Mouse (Mus musculus) kidney, embryonic 15.5 days (tissue): ENCODE measurements around the gene 2010111I01Rik. TPM values are rescaled to one million over a fixed set of nuclear protein-coding genes. Genes with fewer than 3 reads are reported as not detected.

Experiments
- ATAC-seq: fragments of 200-750 bp; cut with Nextera tagmentation; replicated peaks from 2 replicates; pipeline ENCODE4 v1.8.0; 2017; ENCODE audit warnings: moderate TSS enrichment; ENCODE audit not compliant: low FRiP score
- H3K27ac ChIP-seq: fragments of 300-500 bp; sonication (generic); 2 replicates; pipeline ENCODE4 v1.5.1; 2015; ENCODE audit warnings: mild to moderate bottlenecking, inconsistent platforms
- H3K27me3 ChIP-seq: fragments of 300-500 bp; sonication (generic); 2 replicates; pipeline ENCODE4 v1.6.1; 2015; ENCODE audit warnings: inconsistent platforms
- H3K36me3 ChIP-seq: fragments of 300-500 bp; sonication (generic); 2 replicates; pipeline ENCODE4 v1.6.1; 2015; ENCODE audit warnings: inconsistent platforms
- H3K4me1 ChIP-seq: fragments of 300-500 bp; sonication (generic); 2 replicates; pipeline ENCODE4 v1.6.1; 2015; ENCODE audit warnings: inconsistent platforms
- H3K4me2 ChIP-seq: fragments of 300-500 bp; sonication (generic); 2 replicates; pipeline ENCODE4 v1.6.1; 2015; ENCODE audit warnings: moderate library complexity, mild to moderate bottlenecking, inconsistent platforms
- H3K4me3 ChIP-seq: fragments of 300-500 bp; sonication (generic); replicated peaks from 2 replicates; pipeline ENCODE4 v1.5.1; 2015; ENCODE audit warnings: mild to moderate bottlenecking, inconsistent platforms
- H3K9ac ChIP-seq: fragments of 300-500 bp; sonication (generic); 2 replicates; pipeline ENCODE4 v1.6.1; 2015; ENCODE audit warnings: mild to moderate bottlenecking, inconsistent platforms
- H3K9me3 ChIP-seq: fragments of 300-500 bp; sonication (generic); replicated peaks from 2 replicates; pipeline ENCODE4 v1.6.1; 2016; ENCODE audit warnings: inconsistent platforms
- WGBS: fragments of 180-500 bp; shearing (Covaris S2); methylation state at CpG from one replicate; pipeline ENCODE4 v1.1.7; 2015; ENCODE audit warnings: mixed read lengths; 5-methylcytosine and 5-hydroxymethylcytosine counted together
- polyA plus RNA-seq: library from polyadenylated mRNA; unstranded; fragments of >200 nt; fragmentation: Nextera tagmentation; extraction: Ambion mirVana; gene quantifications from 2 replicates; pipeline ENCODE4 v1.2.1, GENCODE M21; 2015

Gene 2010111I01Rik
- polyA plus RNA-seq, 1 experiment from 2014 or later = 128 TPM

- 86% methylated on average over 4 of the region's 4 CpGs for WGBS
- no peak overlapping the region for H3K27ac ChIP-seq
- no peak overlapping the region for H3K4me3 ChIP-seq
- H3K36me3 ChIP-seq = no peaks in the 10 kb centered on the region
- H3K9ac ChIP-seq = no peak overlapping the region
- no peaks in the 10 kb centered on the region for H3K9me3 ChIP-seq
- H3K4me1 ChIP-seq = peaks cover 18% of the 10 kb centered on the region
- no peaks in the 10 kb centered on the region for H3K27me3 ChIP-seq
- ATAC-seq = no peak
- no peak overlapping the region for H3K4me2 ChIP-seq
These were observed 211.4 kb downstream of the 2010111I01Rik start for GRCm38 (mm10) chr13:63176131-63176530.

GRCm38 (mm10) chr13:63177232-63177631 is 212.5 kb downstream of the 2010111I01Rik start:
- no peak for ATAC-seq
- no peaks in the 10 kb centered on the region for H3K9me3 ChIP-seq
- no peak overlapping the region for H3K9ac ChIP-seq
- H3K27ac ChIP-seq = no peak overlapping the region
- no peaks in the 10 kb centered on the region for H3K27me3 ChIP-seq
- 93% methylated on average over 4 of the region's 4 CpGs for WGBS
- no peak overlapping the region for H3K4me2 ChIP-seq
- H3K36me3 ChIP-seq = no peaks in the 10 kb centered on the region
- H3K4me3 ChIP-seq = no peak overlapping the region
- H3K4me1 ChIP-seq = peaks cover 8% of the 10 kb centered on the region

DNA sequence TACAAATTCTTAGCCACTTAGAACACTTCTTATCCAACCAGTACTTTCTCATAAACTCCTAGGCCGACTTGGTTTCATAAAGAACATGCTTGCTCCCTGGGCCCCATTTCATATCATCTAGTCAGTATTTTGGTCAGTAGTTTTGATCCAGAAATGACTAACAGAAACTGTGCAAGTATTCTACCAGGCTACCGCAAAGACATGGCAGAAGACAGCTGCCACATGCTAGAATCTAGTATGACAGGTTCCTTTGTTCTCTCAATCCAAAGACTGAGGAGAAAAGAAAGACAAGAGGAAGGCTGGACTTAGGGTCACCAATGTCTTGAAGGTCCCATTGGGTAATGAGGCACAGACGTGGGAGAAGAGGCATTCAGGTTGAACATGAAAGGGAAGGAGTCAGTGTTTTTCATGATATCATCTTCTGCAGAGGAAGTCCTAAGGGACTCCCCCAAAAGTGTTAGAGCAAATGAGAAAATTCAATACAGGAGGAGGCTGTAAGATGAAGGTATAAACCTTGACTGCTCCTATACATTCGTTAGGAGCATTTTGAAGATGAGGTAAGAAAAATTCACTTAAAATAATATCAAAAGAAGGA is 216.0 kb downstream of the 2010111I01Rik start:
- peaks cover 13% of the 10 kb centered on the region for H3K4me1 ChIP-seq
- no peaks in the 10 kb centered on the region for H3K27me3 ChIP-seq
- H3K4me3 ChIP-seq = no peak overlapping the region
- no peak overlapping the region for H3K9ac ChIP-seq
- no peak overlapping the region for H3K4me2 ChIP-seq
- no peaks in the 10 kb centered on the region for H3K36me3 ChIP-seq
- no peak for ATAC-seq
- 68% methylated on average over 4 of the region's 4 CpGs for WGBS
- no peak overlapping the region for H3K27ac ChIP-seq
- no peaks in the 10 kb centered on the region for H3K9me3 ChIP-seq

- Histone ChIP-seq H3K27me3 (no peaks in the 10 kb centered on the region), H3K9me3 (no peaks in the 10 kb centered on the region), H3K9ac (no peak overlapping the region), H3K4me2 (no peak overlapping the region), H3K27ac (no peak overlapping the region), H3K36me3 (no peaks in the 10 kb centered on the region), H3K4me3 (no peak overlapping the region), H3K4me1 (peaks cover 44% of the 10 kb centered on the region)
- 46% methylated on average over 6 of the region's 6 CpGs for WGBS
- no peak for ATAC-seq
These were observed 220.3 kb downstream of the 2010111I01Rik start for GRCm38 (mm10) chr13:63184946-63185345.

DNA sequence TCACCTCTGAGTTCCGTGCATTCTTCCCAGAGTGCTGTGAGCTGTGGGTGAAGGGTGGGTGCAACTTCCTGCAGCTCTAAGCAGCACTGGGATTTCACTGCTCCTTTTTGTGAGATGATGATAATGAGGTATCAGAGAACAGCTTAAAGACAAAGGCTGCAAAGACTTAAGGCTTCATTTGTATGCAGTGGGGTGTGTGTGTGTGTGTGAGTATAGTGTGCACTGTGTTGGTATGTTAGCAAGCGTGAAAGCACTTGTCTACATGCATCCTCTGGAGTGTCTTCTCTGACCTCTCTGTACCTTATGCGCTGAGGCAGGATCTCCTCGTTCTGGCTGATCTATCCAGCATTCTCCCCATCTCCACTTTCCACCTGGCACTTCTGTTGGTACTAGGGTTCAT is 221.5 kb downstream of the 2010111I01Rik start:
- no peak overlapping the region for H3K4me3 ChIP-seq
- H3K27me3 ChIP-seq = no peaks in the 10 kb centered on the region
- 72% methylated on average over 4 of the region's 4 CpGs for WGBS
- H3K36me3 ChIP-seq = no peaks in the 10 kb centered on the region
- H3K9me3 ChIP-seq = no peaks in the 10 kb centered on the region
- H3K9ac ChIP-seq = no peak overlapping the region
- no peak overlapping the region for H3K4me2 ChIP-seq
- no peak for ATAC-seq
- peaks cover 44% of the 10 kb centered on the region for H3K4me1 ChIP-seq
- H3K27ac ChIP-seq = peak overlapping the region; percentile 86

- Histone ChIP-seq H3K27me3 (no peaks in the 10 kb centered on the region), H3K36me3 (no peaks in the 10 kb centered on the region), H3K4me3 (no peak overlapping the region), H3K4me1 (peaks cover 44% of the 10 kb centered on the region), H3K4me2 (no peak overlapping the region), H3K9ac (no peak overlapping the region), H3K9me3 (no peaks in the 10 kb centered on the region), H3K27ac (peak overlapping the region; percentile 86)
- WGBS = 63% methylated on average over 1 of the region's 1 CpGs
- ATAC-seq = no peak
These were observed 221.9 kb downstream of the 2010111I01Rik start for GRCm38 (mm10) chr13:63186642-63187041.

DNA sequence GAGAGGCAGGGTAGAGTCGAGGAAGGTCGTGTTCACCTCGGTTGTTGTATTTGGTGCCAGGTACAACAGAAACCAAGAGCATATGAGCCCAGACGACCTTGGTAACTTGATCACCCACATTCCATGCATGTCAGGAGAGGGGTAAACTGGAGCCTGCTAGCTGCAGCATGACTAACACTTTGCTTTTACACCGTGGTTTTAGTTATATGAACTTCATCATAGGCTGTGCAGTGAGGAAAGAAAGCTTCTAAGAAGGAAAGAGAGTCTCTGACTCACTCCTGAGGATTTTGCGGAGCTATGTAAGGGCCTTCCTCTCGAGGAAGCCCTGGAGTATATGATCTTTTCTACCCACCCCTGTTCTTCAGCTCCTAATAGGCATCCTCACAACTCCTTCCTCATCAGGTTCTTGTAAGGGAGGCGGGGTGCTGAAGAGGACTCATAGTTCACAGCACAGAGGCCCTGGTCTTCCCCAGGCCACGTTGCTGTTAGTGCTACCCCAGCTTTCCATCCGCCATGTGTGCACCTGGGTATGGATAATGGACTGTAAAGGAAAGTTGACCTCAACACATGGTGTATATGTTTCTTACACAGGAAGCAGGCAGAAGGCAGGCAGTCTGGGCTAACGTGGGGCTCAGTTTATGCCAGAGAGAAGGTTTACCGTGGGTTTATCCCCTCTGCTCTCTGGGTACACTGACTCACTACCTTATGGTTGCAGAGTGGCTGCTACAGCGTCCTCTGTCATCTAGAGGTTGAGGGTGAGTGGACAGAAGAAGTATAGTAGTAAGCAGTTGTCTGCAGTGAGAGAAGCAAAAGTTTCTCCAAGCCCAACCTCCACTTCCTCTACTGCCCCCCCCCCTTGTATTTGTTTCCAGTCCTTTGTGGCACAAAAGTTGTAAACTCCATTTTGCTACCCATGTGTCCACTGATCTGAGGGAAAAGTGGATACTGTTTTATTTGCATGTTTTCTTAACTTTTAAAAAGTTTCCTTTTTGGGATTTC is 222.8 kb downstream of the 2010111I01Rik start:
- ATAC-seq = peak; percentile 84
- Histone ChIP-seq H3K27ac (peak overlapping the region; percentile 86), H3K4me3 (no peak overlapping the region), H3K36me3 (no peaks in the 10 kb centered on the region), H3K4me1 (peaks cover 44% of the 10 kb centered on the region), H3K9ac (no peak overlapping the region), H3K9me3 (no peaks in the 10 kb centered on the region), H3K27me3 (no peaks in the 10 kb centered on the region), H3K4me2 (no peak overlapping the region)
- 43% methylated on average over 13 of the region's 13 CpGs for WGBS

DNA sequence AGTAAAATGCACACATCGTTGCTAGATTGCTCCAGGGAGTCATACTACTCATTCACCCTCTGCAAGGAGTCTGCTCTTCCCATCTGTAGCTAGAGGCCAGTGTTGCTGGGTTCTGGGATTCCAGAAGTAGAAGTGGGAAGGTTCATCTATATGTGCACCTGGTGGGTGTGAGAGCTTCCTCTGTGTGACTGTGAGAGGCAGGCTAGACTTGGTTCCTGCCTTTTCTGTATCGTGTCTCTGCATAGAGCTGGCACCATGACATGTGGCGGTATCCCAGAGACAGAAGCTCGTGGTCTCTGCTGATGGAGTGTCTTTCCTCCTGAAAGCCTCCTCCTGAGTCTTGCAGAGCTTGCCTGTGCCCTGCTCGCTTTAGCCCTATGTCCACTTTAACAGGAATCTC is 223.6 kb downstream of the 2010111I01Rik start:
- Histone ChIP-seq H3K9ac (no peak overlapping the region), H3K4me1 (peaks cover 44% of the 10 kb centered on the region), H3K4me2 (no peak overlapping the region), H3K27me3 (no peaks in the 10 kb centered on the region), H3K36me3 (no peaks in the 10 kb centered on the region), H3K9me3 (no peaks in the 10 kb centered on the region), H3K4me3 (no peak overlapping the region), H3K27ac (peak overlapping the region; percentile 86)
- ATAC-seq = 0 out of 2 replicates have a peak, but pooled peaks have one; percentile 9
- WGBS = 50% methylated on average over 5 of the region's 5 CpGs

GRCm38 (mm10) chr13:63188811-63189210 is 224.1 kb downstream of the 2010111I01Rik start:
- H3K9ac ChIP-seq = no peak overlapping the region
- H3K9me3 ChIP-seq = no peaks in the 10 kb centered on the region
- peaks cover 44% of the 10 kb centered on the region for H3K4me1 ChIP-seq
- no peak overlapping the region for H3K4me2 ChIP-seq
- 39% methylated on average over 2 of the region's 2 CpGs for WGBS
- H3K36me3 ChIP-seq = no peaks in the 10 kb centered on the region
- peak; percentile 72; the same call in 1 of the 2 replicates for ATAC-seq
- H3K27me3 ChIP-seq = no peaks in the 10 kb centered on the region
- peak overlapping the region; percentile 52 for H3K27ac ChIP-seq
- no peak overlapping the region for H3K4me3 ChIP-seq

DNA sequence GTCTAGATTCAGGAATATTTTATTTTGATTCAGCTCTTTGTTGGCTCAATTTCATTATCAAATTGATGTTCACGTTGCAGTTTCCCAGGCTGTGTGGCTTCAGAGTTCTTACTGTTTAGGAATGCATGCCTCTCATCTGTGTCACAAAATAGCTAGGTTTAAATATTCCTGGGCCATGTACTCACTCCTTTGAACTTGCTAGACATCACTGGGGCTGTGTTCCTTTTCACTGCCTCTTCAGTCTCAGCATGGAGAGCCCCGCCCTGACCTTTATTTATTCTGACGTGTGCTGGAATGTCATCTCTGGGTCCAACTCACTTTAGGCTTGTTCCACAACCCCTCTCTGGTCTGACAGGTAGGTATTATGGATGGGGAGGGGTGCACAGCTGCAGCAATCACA is 228.7 kb downstream of the 2010111I01Rik start:
- Histone ChIP-seq H3K36me3 (no peaks in the 10 kb centered on the region), H3K27me3 (no peaks in the 10 kb centered on the region), H3K9ac (no peak overlapping the region), H3K4me3 (no peak overlapping the region), H3K4me2 (no peak overlapping the region), H3K27ac (no peak overlapping the region), H3K9me3 (no peaks in the 10 kb centered on the region), H3K4me1 (peaks cover 7% of the 10 kb centered on the region)
- no peak for ATAC-seq
- 65% methylated on average over 3 of the region's 3 CpGs for WGBS

DNA sequence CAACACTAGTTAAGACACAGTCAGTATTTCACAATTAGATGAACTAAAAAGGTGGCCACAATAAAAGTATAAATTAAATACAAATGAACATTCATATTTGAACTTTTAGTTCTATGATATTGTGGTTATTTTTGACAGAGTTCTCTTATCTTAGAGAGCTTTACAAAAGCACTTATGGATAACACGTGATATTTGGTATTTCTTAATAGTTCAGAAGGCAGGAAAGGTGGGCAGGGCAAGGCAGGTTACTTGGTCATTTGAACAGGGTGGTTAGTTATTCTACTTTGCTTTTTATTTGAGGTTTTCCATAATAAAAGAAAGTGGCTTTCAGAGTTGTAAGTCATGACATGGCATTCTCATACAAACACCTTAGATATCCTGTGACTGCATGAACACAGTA is 233.3 kb downstream of the 2010111I01Rik start:
- Histone ChIP-seq H3K27ac (no peak overlapping the region), H3K9me3 (no peaks in the 10 kb centered on the region), H3K4me2 (no peak overlapping the region), H3K27me3 (no peaks in the 10 kb centered on the region), H3K4me3 (no peak overlapping the region), H3K36me3 (no peaks in the 10 kb centered on the region), H3K4me1 (no peaks in the 10 kb centered on the region), H3K9ac (no peak overlapping the region)
- 92% methylated on average over 1 of the region's 1 CpGs for WGBS
- no peak for ATAC-seq

DNA sequence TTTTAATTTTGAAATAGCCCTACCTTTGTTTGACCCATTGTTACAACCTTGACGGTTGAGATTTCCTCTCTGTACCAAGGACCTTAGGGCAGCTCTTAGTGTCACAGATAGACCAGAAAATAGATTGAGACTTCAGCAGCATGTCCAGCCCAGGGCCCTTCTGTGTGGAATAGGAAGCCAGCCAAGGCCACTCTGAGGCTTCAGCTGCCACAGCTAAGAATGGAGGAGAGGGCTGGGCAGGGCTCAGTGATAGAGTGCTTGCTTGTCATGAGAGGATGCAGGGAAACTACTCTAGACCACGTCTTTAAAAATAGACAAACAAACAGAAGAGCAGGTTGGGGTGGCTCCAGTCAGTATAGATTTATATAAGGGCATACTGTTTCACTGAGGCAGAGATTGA is 234.9 kb downstream of the 2010111I01Rik start:
- no peak for ATAC-seq
- Histone ChIP-seq H3K4me3 (no peak overlapping the region), H3K9ac (no peak overlapping the region), H3K4me2 (no peak overlapping the region), H3K9me3 (no peaks in the 10 kb centered on the region), H3K27me3 (no peaks in the 10 kb centered on the region), H3K4me1 (peaks cover 4% of the 10 kb centered on the region; the same call in 1 of the 2 replicates), H3K27ac (no peak overlapping the region), H3K36me3 (no peaks in the 10 kb centered on the region)
- WGBS = 69% methylated on average over 2 of the region's 2 CpGs
